Mouse (Mus musculus): ENCODE data around the gene Amotl2.
"Not testable (repeated sequence)": the region's sequence is repeated elsewhere in the genome, so short reads cannot be mapped to it uniquely, and the experiment has no call there.

The Amotl2 gene

GRCm38 (mm10) chr9:102734739-102735075, 18.2 kb downstream of the Amotl2 start:
- DNase-seq (ENCODE audit: low read depth), result no peak

GRCm38 (mm10) chr9:102735231-102735630, 18.8 kb downstream of the Amotl2 start:
- no peak for DNase-seq (ENCODE audit: low read depth)

- no peak for DNase-seq (ENCODE audit: low read depth)
Measured at GRCm38 (mm10) chr9:102735996-102736395, 19.5 kb downstream of the Amotl2 start.

- DNase-seq (ENCODE audit: low read depth), result no peak
Measured at GRCm38 (mm10) chr9:102737405-102737804, 20.9 kb downstream of the Amotl2 start.

GRCm38 (mm10) chr9:102746753-102747152, 30.3 kb downstream of the Amotl2 start:
- no peak for DNase-seq (ENCODE audit: low read depth)

- no peak for DNase-seq (ENCODE audit: low read depth)
Measured at GRCm38 (mm10) chr9:102747902-102748301, 31.4 kb downstream of the Amotl2 start.

- DNase-seq (ENCODE audit: low read depth), result no peak
Measured at GRCm38 (mm10) chr9:102749216-102749615, 32.7 kb downstream of the Amotl2 start.

- no peak for DNase-seq (ENCODE audit: low read depth)
Measured at GRCm38 (mm10) chr9:102751632-102752303, 35.3 kb downstream of the Amotl2 start.

GRCm38 (mm10) chr9:102753299-102753698, 36.8 kb downstream of the Amotl2 start:
- DNase-seq (ENCODE audit: low read depth), result no peak

- no peak for DNase-seq (ENCODE audit: low read depth)
Measured at GRCm38 (mm10) chr9:102755161-102755560, 38.7 kb downstream of the Amotl2 start.

GRCm38 (mm10) chr9:102755591-102756270, 39.3 kb downstream of the Amotl2 start:
- no peak for DNase-seq (ENCODE audit: low read depth)

GRCm38 (mm10) chr9:102756352-102756751, 39.9 kb downstream of the Amotl2 start:
- DNase-seq (ENCODE audit: low read depth), result no peak

GRCm38 (mm10) chr9:102758851-102759250, 42.4 kb downstream of the Amotl2 start:
- no peak for DNase-seq (ENCODE audit: low read depth)

GRCm38 (mm10) chr9:102759581-102760001, 43.1 kb downstream of the Amotl2 start:
- DNase-seq (ENCODE audit: low read depth), result no peak

- DNase-seq (ENCODE audit: low read depth), result no peak
Measured at GRCm38 (mm10) chr9:102761599-102761998, 45.1 kb downstream of the Amotl2 start.

- DNase-seq (ENCODE audit: low read depth), result no peak
Measured at GRCm38 (mm10) chr9:102762836-102763235, 46.4 kb downstream of the Amotl2 start.

GRCm38 (mm10) chr9:102763520-102763919, 47.0 kb downstream of the Amotl2 start:
- DNase-seq (ENCODE audit: low read depth), result no peak

- DNase-seq (ENCODE audit: low read depth), result not testable (repeated sequence)
Measured at GRCm38 (mm10) chr9:102764540-102764939, 48.1 kb downstream of the Amotl2 start.

- DNase-seq (ENCODE audit: low read depth), result no peak
Measured at GRCm38 (mm10) chr9:102766741-102767140, 50.3 kb downstream of the Amotl2 start.

- no peak for DNase-seq (ENCODE audit: low read depth)
Measured at GRCm38 (mm10) chr9:102769257-102769656, 52.8 kb downstream of the Amotl2 start.

GRCm38 (mm10) chr9:102770190-102770589, 53.7 kb downstream of the Amotl2 start:
- no peak for DNase-seq (ENCODE audit: low read depth)

GRCm38 (mm10) chr9:102771308-102771895, 54.9 kb downstream of the Amotl2 start:
- no peak for DNase-seq (ENCODE audit: low read depth)

All from induced T-regulatory cell, adult 2 months (primary cell).